Mouse (Mus musculus): ENCODE measurements around the gene Mamdc2. TPM values are rescaled to one million over a fixed set of nuclear protein-coding genes. Genes with fewer than 3 reads are reported as not detected.

Mamdc2 gene
- 0.13 and 0.35 TPM in 2 replicates for polyA plus RNA-seq (2012)

DNA sequence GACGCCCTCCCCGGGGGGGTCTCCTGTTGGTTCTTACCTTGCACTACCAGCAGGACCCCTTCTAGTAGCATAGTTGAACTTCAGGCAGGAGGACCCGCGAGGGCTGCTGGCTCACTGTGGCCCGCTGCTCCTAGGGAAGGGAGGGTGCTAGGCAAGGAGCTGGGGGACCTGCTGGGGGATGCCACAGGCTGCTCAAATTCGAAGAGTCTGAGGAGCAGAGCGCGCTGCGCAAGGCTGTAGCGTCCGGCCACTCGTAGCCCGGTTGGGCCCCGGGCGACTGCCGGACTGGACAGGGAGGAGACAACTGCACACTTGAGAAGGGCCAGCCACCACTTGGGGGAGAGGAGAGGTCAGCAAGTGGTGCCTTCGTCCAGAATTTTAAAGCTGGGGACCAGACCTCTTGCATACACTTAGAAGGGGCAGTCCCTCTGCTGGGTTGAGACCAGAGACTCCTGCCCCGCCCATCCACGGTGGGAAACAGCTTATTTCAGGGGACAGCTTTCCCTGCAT is at the start of gene Mamdc2:
Gene Mamdc2, minus strand, starts transcription at position 455 of the 510 bp plus-strand sequence.

DNA sequence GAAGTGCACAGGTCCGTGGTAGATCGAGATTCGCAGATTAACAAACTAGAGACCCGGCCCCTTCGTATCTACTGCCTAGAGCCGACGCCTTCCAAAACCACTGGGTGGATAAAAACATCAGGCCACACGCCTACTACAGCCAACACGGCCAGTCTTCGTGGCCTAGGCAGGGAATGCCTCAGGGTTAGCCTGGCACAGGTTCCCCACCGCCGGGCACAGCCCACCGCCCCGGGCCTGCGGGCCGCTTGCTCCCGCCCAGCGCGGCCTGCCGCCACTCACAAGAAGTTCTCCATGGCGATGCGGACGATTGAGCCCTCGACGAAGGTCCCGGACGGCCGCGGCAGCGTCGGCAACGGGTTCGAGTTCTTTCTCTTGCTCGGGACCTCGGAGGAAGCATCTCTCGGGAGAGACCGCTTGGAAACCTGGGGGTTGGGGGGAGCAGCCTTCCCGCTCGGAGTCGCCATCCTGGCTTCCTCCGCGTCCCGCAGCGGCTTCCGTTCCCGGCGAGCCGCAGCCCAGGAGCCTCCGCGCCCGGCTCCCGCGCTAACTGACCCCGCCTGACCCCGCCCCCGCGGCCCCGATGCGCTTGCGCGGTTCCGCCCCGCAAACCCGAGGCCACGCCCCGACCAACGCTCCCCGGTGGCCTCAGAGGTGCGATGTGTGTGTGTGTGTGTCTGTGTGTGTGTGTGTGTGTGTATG is 174.7 kb downstream of the Mamdc2 start, which contains the start of gene Smc5:
Gene Smc5, minus strand, starts transcription at position 543 of the 699 bp plus-strand sequence.

Other genes starting within 250 kb of the Mamdc2 start
- gene Smc5, start 174.5 kb downstream of the Mamdc2 start, polyA plus RNA-seq (2012): 6.9 and 10.4 TPM in 2 replicates
- gene 1700028P14Rik, start 204.4 kb upstream of the Mamdc2 start, polyA plus RNA-seq (2012): not detected in 2 replicates
- 0.43 and 0.94 TPM in 2 replicates for gene Ptar1, start 239.0 kb upstream of the Mamdc2 start, polyA plus RNA-seq (2012)